ENCODE assay signal across 24 mouse cellular contexts in the genomic region with DNA sequence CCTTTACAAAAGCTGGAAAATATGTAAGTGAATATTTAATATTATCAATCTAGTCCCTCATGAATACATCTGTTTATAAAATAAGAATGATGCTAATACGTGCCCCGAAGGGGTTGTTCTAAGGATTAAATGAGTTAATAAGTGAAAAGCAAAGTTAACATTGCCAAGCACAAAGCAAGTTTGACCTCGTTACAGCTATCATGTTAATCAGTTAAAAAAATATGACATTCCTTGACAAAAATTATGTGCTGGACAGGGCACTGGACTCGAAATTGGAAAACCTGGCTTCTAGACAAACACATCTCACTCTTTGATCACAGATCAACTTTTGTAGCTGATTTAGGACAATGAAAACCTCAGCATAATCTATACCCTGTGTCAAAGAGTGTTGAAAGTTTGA.
"Had no signal": no experiment of that assay in that cellular context is flagged by ENCODE, and none has a peak within 500 bp of the region (broad histone marks: within the 10 kb centered on the region; RNA-seq: fewer than 3 reads in every experiment).

No protein-coding gene starts in this region.

- H3K27me3 ChIP-seq: heart, embryonic 13.5 days; heart, embryonic 15.5 days; hindbrain, embryonic 13.5 days; hindbrain, embryonic 15.5 days; limb, embryonic 13.5 days; limb, embryonic 15.5 days; liver, embryonic 12.5 days had no signal

- H3K4me2 ChIP-seq: heart, embryonic 11.5 days; heart, embryonic 13.5 days; heart, embryonic 15.5 days; hindbrain, embryonic 13.5 days; hindbrain, embryonic 15.5 days; limb, embryonic 13.5 days; limb, embryonic 15.5 days; liver, embryonic 12.5 days had no signal

- H3K4me1 ChIP-seq: hindbrain, embryonic 13.5 days; hindbrain, embryonic 15.5 days; limb, embryonic 15.5 days; liver, embryonic 12.5 days had no signal

- H3K9ac ChIP-seq: heart, embryonic 13.5 days; heart, embryonic 15.5 days; hindbrain, embryonic 13.5 days; hindbrain, embryonic 15.5 days; limb, embryonic 13.5 days; limb, embryonic 15.5 days; liver, embryonic 12.5 days; liver, embryonic 14.5 days had no signal

- ATAC-seq: hindbrain, postnatal 0 days; intestine, embryonic 16.5 days; liver, embryonic 12.5 days had no signal

- H3K27ac ChIP-seq: heart, adult 2 months; heart, embryonic 13.5 days; heart, embryonic 15.5 days; hindbrain, embryonic 13.5 days; hindbrain, embryonic 15.5 days; hindbrain, postnatal 0 days; kidney, postnatal 0 days; limb, embryonic 13.5 days; limb, embryonic 15.5 days; liver, embryonic 12.5 days; liver, embryonic 14.5 days had no signal

- DNase-seq: gastrocnemius, postnatal 10 days; gastrocnemius, postnatal 25 days; heart, adult 2 months; heart, postnatal 14 days; heart, postnatal 36 days; kidney, adult 11 months; kidney, adult 8-10 months; kidney, postnatal 14 days; kidney, postnatal 36 days; layer of hippocampus, adult 9-11 months; layer of hippocampus, postnatal 36 days; left cerebral cortex, postnatal 4 days had no signal

- H3K4me3 ChIP-seq: heart, adult 2 months; heart, embryonic 13.5 days; heart, embryonic 15.5 days; hindbrain, embryonic 13.5 days; hindbrain, embryonic 15.5 days; limb, embryonic 13.5 days; limb, embryonic 15.5 days; liver, embryonic 12.5 days had no signal

- H3K36me3 ChIP-seq: heart, embryonic 13.5 days; heart, embryonic 15.5 days; hindbrain, embryonic 13.5 days; hindbrain, embryonic 15.5 days; limb, embryonic 13.5 days; limb, embryonic 15.5 days; liver, embryonic 12.5 days had no signal

- H3K9me3 ChIP-seq: heart, embryonic 13.5 days; heart, embryonic 15.5 days; hindbrain, embryonic 13.5 days; hindbrain, embryonic 15.5 days; limb, embryonic 13.5 days; limb, embryonic 15.5 days; liver, embryonic 12.5 days had no signal
